Mouse (Mus musculus): ENCODE results near the gene Olfr1094. TPM values are rescaled to one million over a fixed set of nuclear protein-coding genes. Genes with fewer than 3 reads are reported as not detected.

Gene Olfr1094
- polyA plus RNA-seq (2016; fragmentation: Nextera tagmentation; extraction: Ambion mirVana), result not detected in 2 replicates

DNA sequence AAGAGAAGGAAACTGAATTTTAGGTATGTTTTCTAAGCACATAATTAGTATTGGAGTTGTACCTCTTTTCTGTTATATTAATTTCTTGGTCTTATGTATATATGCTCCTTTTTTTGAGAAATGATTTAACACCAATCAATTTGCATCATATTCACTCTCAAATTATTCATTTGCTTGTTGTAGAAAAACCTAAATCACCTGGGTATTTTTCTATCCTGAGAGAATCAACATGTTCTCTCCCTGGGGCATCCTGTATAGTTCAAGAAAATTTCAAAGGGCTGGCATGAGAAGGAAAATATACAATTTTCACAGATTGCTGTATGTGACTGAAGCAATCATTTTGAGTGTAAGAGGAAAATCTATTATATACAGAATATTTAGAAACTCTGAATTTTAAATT is at the start of gene Olfr1094:
TSS of gene Olfr1094 (plus strand) at position 301 of the 400 bp plus-strand sequence.
- Histone ChIP-seq H3K9me3 (no peaks in the 10 kb centered on the region), H3K36me3 (no peaks in the 10 kb centered on the region), H3K9ac (no peak within 1 kb of the TSS), H3K27ac (no peak within 1 kb of the TSS), H3K27me3 (replicated peaks) (no peaks in the 10 kb centered on the region), H3K4me2 (replicated peaks) (no peak within 1 kb of the TSS), H3K4me3 (no peak within 1 kb of the TSS), H3K4me1 (no peaks in the 10 kb centered on the region)
- ATAC-seq (ENCODE audit: low FRiP score, low read depth), result no peak

DNA sequence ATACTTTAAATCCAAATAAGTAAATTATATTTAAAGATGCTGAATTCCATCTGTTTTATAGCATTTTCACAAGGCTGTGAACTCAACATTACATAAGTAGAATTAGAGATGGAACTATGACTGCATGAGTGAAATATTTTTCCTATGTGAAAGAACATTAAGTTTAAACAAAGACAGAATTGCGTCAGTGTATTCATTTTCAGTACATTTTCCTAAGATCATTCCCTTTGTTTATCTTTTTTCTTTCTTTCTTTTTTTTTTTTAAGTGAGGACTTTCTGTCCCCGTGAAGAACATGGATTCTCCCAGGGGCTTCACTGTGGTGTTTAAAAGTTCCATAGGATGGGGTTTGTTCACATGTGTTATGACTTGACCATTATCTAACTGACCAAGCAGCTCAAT is 42.3 kb upstream of the Olfr1094 start, which contains the start of gene Olfr1093:
TSS of gene Olfr1093 (plus strand) at position 301 of the 400 bp plus-strand sequence.
- no peak within 1 kb of the TSS for H3K9ac ChIP-seq
- no peaks in the 10 kb centered on the region for H3K9me3 ChIP-seq
- no peaks in the 10 kb centered on the region for H3K27me3 ChIP-seq (replicated peaks)
- H3K27ac ChIP-seq, result no peak within 1 kb of the TSS
- H3K4me1 ChIP-seq, result no peaks in the 10 kb centered on the region
- no peak within 1 kb of the TSS for H3K4me2 ChIP-seq (replicated peaks)
- no peak for ATAC-seq (ENCODE audit: low FRiP score, low read depth)
- 86% methylated on average over 2 of the region's 2 CpGs for WGBS
- H3K36me3 ChIP-seq, result no peaks in the 10 kb centered on the region
- H3K4me3 ChIP-seq, result no peak within 1 kb of the TSS

DNA sequence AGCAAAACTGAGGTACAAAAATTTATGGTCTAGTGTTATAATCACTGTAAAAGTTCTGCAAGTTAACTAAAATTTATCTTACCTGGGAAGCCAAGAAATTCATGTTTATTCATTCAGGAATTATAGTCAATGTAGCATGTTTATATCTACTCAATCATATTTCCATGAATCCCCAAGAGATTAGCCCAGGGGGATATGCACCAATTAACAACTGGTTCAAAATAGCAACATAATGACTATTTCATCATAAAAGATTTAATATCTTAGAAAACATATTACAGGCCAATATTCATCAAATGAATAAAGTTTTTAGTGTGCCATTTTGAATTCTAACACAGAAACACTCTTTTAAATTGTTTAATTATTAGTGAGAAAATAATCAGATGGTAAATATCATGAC is 14.5 kb upstream of the Olfr1094 start, which contains the start of gene Olfr141:
TSS of gene Olfr141 (minus strand) at position 101 of the 400 bp plus-strand sequence.
- ATAC-seq (ENCODE audit: low FRiP score, low read depth), result no peak
- no peaks in the 10 kb centered on the region for H3K4me1 ChIP-seq
- no peak within 1 kb of the TSS for H3K4me2 ChIP-seq (replicated peaks)
- H3K4me3 ChIP-seq, result no peak within 1 kb of the TSS
- H3K27ac ChIP-seq, result no peak within 1 kb of the TSS
- no peak within 1 kb of the TSS for H3K9ac ChIP-seq
- H3K9me3 ChIP-seq, result no peaks in the 10 kb centered on the region
- no peaks in the 10 kb centered on the region for H3K36me3 ChIP-seq
- H3K27me3 ChIP-seq (replicated peaks), result no peaks in the 10 kb centered on the region

DNA sequence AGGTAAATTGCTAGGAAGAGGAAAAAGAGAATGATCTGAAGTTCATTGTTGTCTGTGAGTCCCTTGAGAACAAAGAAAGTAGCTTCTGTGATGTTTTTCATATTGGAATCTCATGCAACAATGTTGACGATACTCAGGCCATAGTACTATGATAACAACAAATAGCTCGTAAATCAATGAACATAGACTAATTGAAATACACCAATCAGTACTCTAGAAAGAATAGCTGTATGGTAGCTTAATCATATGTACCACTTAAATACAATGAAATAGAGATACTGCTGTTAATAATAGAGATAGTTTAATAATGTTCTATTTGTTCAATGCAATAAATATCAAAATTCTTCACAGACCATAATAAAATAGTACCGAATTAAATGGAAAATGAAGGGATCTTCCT is 27.1 kb downstream of the Olfr1094 start, which contains the start of gene Olfr1095:
TSS of gene Olfr1095 (minus strand) at position 101 of the 400 bp plus-strand sequence.
- no peaks in the 10 kb centered on the region for H3K27me3 ChIP-seq (replicated peaks)
- ATAC-seq (ENCODE audit: low FRiP score, low read depth), result no peak
- no peaks in the 10 kb centered on the region for H3K4me1 ChIP-seq
- H3K9ac ChIP-seq, result no peak within 1 kb of the TSS
- 87% methylated on average over 3 of the region's 3 CpGs for WGBS
- no peaks in the 10 kb centered on the region for H3K9me3 ChIP-seq
- H3K4me2 ChIP-seq (replicated peaks), result no peak within 1 kb of the TSS
- H3K36me3 ChIP-seq, result no peaks in the 10 kb centered on the region
- no peak within 1 kb of the TSS for H3K27ac ChIP-seq
- H3K4me3 ChIP-seq, result no peak within 1 kb of the TSS

DNA sequence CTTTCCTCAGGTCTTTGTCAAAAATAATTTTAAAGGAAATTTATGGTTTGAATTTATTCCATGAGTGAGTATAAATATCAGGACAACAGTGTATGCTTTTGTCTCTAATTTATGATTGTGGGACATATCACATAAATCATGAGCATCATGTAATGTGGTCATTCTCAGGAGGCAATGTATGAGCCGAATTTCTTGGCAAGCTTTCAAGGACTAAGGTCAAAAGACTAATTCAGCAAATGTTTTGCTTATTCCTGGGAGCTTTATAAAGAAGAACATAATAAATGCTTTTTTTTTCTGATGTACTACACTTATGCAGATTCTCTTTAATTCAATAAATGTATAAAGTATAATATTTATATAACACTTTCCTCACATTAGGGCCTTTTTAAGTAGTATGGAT is 50.2 kb downstream of the Olfr1094 start, which contains the start of gene Gm13723:
TSS of gene Gm13723 (minus strand) at position 101 of the 400 bp plus-strand sequence.
- WGBS, result 49% methylated on average over 1 of the region's 1 CpGs
- ATAC-seq (ENCODE audit: low FRiP score, low read depth), result no peak
- no peak within 1 kb of the TSS for H3K4me2 ChIP-seq (replicated peaks)
- H3K4me1 ChIP-seq, result no peaks in the 10 kb centered on the region
- H3K27me3 ChIP-seq (replicated peaks), result no peaks in the 10 kb centered on the region
- no peak within 1 kb of the TSS for H3K9ac ChIP-seq
- no peak within 1 kb of the TSS for H3K27ac ChIP-seq
- H3K4me3 ChIP-seq, result no peak within 1 kb of the TSS
- no peaks in the 10 kb centered on the region for H3K9me3 ChIP-seq
- no peaks in the 10 kb centered on the region for H3K36me3 ChIP-seq

Other genes starting within 250 kb of the Olfr1094 start
- not detected in 2 replicates for gene Olfr1082, start 225.7 kb upstream of the Olfr1094 start, polyA plus RNA-seq (2016; fragmentation: Nextera tagmentation; extraction: Ambion mirVana)
- not detected in 2 replicates for gene Olfr1084, start 184.9 kb upstream of the Olfr1094 start, polyA plus RNA-seq (2016; fragmentation: Nextera tagmentation; extraction: Ambion mirVana)
- gene Olfr1085, start 162.6 kb upstream of the Olfr1094 start, polyA plus RNA-seq (2016; fragmentation: Nextera tagmentation; extraction: Ambion mirVana), result not detected in 2 replicates
- gene Olfr1086, start 144.6 kb upstream of the Olfr1094 start, polyA plus RNA-seq (2016; fragmentation: Nextera tagmentation; extraction: Ambion mirVana), result not detected in 2 replicates
- not detected in 2 replicates for gene Olfr1087, start 126.3 kb upstream of the Olfr1094 start, polyA plus RNA-seq (2016; fragmentation: Nextera tagmentation; extraction: Ambion mirVana)
- gene Olfr1089, start 91.0 kb upstream of the Olfr1094 start, polyA plus RNA-seq (2016; fragmentation: Nextera tagmentation; extraction: Ambion mirVana), result not detected in 2 replicates
- gene Olfr1090, start 65.7 kb upstream of the Olfr1094 start, polyA plus RNA-seq (2016; fragmentation: Nextera tagmentation; extraction: Ambion mirVana), result not detected in 2 replicates
- not detected in 2 replicates for gene Olfr1093, start 42.2 kb upstream of the Olfr1094 start, polyA plus RNA-seq (2016; fragmentation: Nextera tagmentation; extraction: Ambion mirVana)
- not detected in 2 replicates for gene Olfr141, start 14.6 kb upstream of the Olfr1094 start, polyA plus RNA-seq (2016; fragmentation: Nextera tagmentation; extraction: Ambion mirVana)
- gene Olfr1095, start 27.0 kb downstream of the Olfr1094 start, polyA plus RNA-seq (2016; fragmentation: Nextera tagmentation; extraction: Ambion mirVana), result not detected in 2 replicates
- not detected in 2 replicates for gene Gm13723, start 50.1 kb downstream of the Olfr1094 start, polyA plus RNA-seq (2016; fragmentation: Nextera tagmentation; extraction: Ambion mirVana)
- not detected in 2 replicates for gene Olfr1097, start 67.6 kb downstream of the Olfr1094 start, polyA plus RNA-seq (2016; fragmentation: Nextera tagmentation; extraction: Ambion mirVana)
- not detected in 2 replicates for gene Olfr1098, start 99.9 kb downstream of the Olfr1094 start, polyA plus RNA-seq (2016; fragmentation: Nextera tagmentation; extraction: Ambion mirVana)
- gene Olfr1099, start 136.0 kb downstream of the Olfr1094 start, polyA plus RNA-seq (2016; fragmentation: Nextera tagmentation; extraction: Ambion mirVana), result not detected in 2 replicates
- gene Olfr1100, start 155.3 kb downstream of the Olfr1094 start, polyA plus RNA-seq (2016; fragmentation: Nextera tagmentation; extraction: Ambion mirVana), result not detected in 2 replicates
- gene Olfr1101, start 166.6 kb downstream of the Olfr1094 start, polyA plus RNA-seq (2016; fragmentation: Nextera tagmentation; extraction: Ambion mirVana), result not detected in 2 replicates
- gene Olfr1102, start 173.7 kb downstream of the Olfr1094 start, polyA plus RNA-seq (2016; fragmentation: Nextera tagmentation; extraction: Ambion mirVana), result not detected in 2 replicates
- not detected in 2 replicates for gene Olfr1104, start 202.4 kb downstream of the Olfr1094 start, polyA plus RNA-seq (2016; fragmentation: Nextera tagmentation; extraction: Ambion mirVana)
- not detected in 2 replicates for gene Olfr1105, start 211.9 kb downstream of the Olfr1094 start, polyA plus RNA-seq (2016; fragmentation: Nextera tagmentation; extraction: Ambion mirVana)
- gene Olfr1106, start 227.6 kb downstream of the Olfr1094 start, polyA plus RNA-seq (2016; fragmentation: Nextera tagmentation; extraction: Ambion mirVana), result not detected in 2 replicates